Mouse (Mus musculus) G1E (cell line): Measurements from ENCODE around the gene Ralgps1.

ENCODE experiments used
- CTCF ChIP-seq: IDR thresholded peaks from 2 replicates; pipeline ENCODE4 v1.5.1; 2012; ENCODE audit warnings: low read depth, low read length, inconsistent platforms, mixed read lengths
- GATA1 ChIP-seq: IDR thresholded peaks from 2 replicates; pipeline ENCODE4 v1.6.1; 2012; ENCODE audit warnings: borderline replicate concordance, low read length, inconsistent platforms, mixed read lengths
- GATA2 ChIP-seq: IDR thresholded peaks from 2 replicates; pipeline ENCODE4 v1.6.1; 2012; ENCODE audit warnings: low read depth, low read length, inconsistent platforms, borderline replicate concordance

DNA sequence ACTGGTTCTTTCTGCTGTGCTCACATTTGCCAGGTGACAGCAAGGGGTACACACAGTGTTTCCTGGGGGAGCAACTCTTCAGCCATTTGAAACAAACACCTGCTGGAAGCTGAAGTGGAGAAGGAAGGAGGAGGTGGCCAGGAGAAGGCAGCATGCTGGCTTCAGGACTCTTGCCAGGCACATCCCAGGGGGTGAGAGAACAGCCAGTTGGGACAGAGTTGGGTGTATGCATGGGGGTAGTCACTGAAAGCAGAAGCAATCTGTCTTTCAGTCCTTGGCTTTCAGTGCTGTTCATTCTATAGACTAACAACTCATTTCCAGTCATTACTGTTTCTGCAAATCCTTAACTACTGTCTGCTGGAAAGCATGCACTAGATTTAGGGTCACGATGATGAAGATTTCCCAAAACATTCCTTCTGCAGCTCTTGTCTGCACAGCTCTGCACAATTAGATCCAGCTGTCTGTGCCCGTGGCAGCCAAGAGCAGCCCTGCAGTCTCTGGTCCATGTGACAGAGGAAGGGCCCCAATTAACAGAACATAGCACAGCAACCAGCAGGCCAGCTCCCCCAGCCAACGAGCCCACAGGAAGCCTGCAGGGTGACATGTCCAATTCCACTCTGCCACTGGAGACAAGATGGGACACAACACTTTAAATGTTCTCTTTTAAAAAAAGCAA lies 70.8 kb downstream of the Ralgps1 start:
- TF ChIP-seq CTCF, result no peak
- TF ChIP-seq GATA1, result no peak
- TF ChIP-seq GATA2, result no peak
